Mouse (Mus musculus): ENCODE results near the gene Zswim2. TPM values are rescaled to one million over a fixed set of nuclear protein-coding genes. Genes with fewer than 3 reads are reported as not detected.

The Zswim2 gene
- polyA plus RNA-seq, 1 experiment from 2014 or later = not detected

- peak; percentile 46; the same call in 1 of the 2 replicates for ATAC-seq (ENCODE audit: low FRiP score, low TSS enrichment)
- WGBS = 35% methylated on average over 3 of the region's 3 CpGs
- Histone ChIP-seq H3K4me3 (replicated peaks; ENCODE audit: low read depth, low read length) (peak overlapping the region; percentile 31), H3K4me2 (ENCODE audit: low read length) (peak overlapping the region; percentile 61), H3K9me3 (ENCODE audit: control insufficient read depth, low read length) (no peaks in the 10 kb centered on the region), H3K4me1 (ENCODE audit: control insufficient read depth, insufficient read depth, low read length) (peaks cover 10% of the 10 kb centered on the region; the same call in 1 of the 2 replicates), H3K9ac (replicated peaks; ENCODE audit: low read length) (no peak overlapping the region), H3K27ac (replicated peaks; ENCODE audit: low read depth, low read length) (peak overlapping the region; percentile 49), H3K36me3 (ENCODE audit: control insufficient read depth, insufficient read depth, low read length) (no peaks in the 10 kb centered on the region), H3K27me3 (ENCODE audit: control insufficient read depth, insufficient read depth, low read length) (no peaks in the 10 kb centered on the region)
- no peak for DNase-seq
Measured at GRCm38 (mm10) chr2:83941378-83941777, 350 bp upstream of the Zswim2 start.

- no peak for DNase-seq
- WGBS = 38% methylated on average over 2 of the region's 2 CpGs
Measured at GRCm38 (mm10) chr2:83929478-83930088, 11.4 kb downstream of the Zswim2 start.

GRCm38 (mm10) chr2:83901896-83902540, 39.0 kb downstream of the Zswim2 start:
- Histone ChIP-seq H3K4me3 (replicated peaks; ENCODE audit: low read depth, low read length) (no peak overlapping the region), H3K36me3 (ENCODE audit: control insufficient read depth, insufficient read depth, low read length) (no peaks in the 10 kb centered on the region), H3K27ac (replicated peaks; ENCODE audit: low read depth, low read length) (no peak overlapping the region), H3K4me2 (ENCODE audit: low read length) (no peak overlapping the region), H3K9me3 (ENCODE audit: control insufficient read depth, low read length) (no peaks in the 10 kb centered on the region), H3K27me3 (ENCODE audit: control insufficient read depth, insufficient read depth, low read length) (no peaks in the 10 kb centered on the region), H3K4me1 (ENCODE audit: control insufficient read depth, insufficient read depth, low read length) (no peaks in the 10 kb centered on the region), H3K9ac (replicated peaks; ENCODE audit: low read length) (no peak overlapping the region)
- DNase-seq (no peak), ATAC-seq (ENCODE audit: low FRiP score, low TSS enrichment) (no peak)
- WGBS = 75% methylated on average over 2 of the region's 2 CpGs

More at GRCm38 (mm10) chr2:83929478-83930088, 11.4 kb downstream of the Zswim2 start:
- no peaks in the 10 kb centered on the region for H3K9me3 ChIP-seq (ENCODE audit: control insufficient read depth, low read length)
- no peak overlapping the region for H3K4me3 ChIP-seq (replicated peaks; ENCODE audit: low read depth, low read length)
- no peak overlapping the region for H3K27ac ChIP-seq (replicated peaks; ENCODE audit: low read depth, low read length)
- no peak overlapping the region for H3K4me2 ChIP-seq (ENCODE audit: low read length)
- no peaks in the 10 kb centered on the region for H3K36me3 ChIP-seq (ENCODE audit: control insufficient read depth, insufficient read depth, low read length)
- H3K9ac ChIP-seq (replicated peaks; ENCODE audit: low read length) = no peak overlapping the region
- no peaks in the 10 kb centered on the region for H3K4me1 ChIP-seq (ENCODE audit: control insufficient read depth, insufficient read depth, low read length)
- no peaks in the 10 kb centered on the region for H3K27me3 ChIP-seq (ENCODE audit: control insufficient read depth, insufficient read depth, low read length)
- no peak for ATAC-seq (ENCODE audit: low FRiP score, low TSS enrichment)

- H3K4me2 ChIP-seq (ENCODE audit: low read length) = no peak overlapping the region
- no peak overlapping the region for H3K4me3 ChIP-seq (replicated peaks; ENCODE audit: low read depth, low read length)
- H3K27me3 ChIP-seq (ENCODE audit: control insufficient read depth, insufficient read depth, low read length) = no peaks in the 10 kb centered on the region
- H3K4me1 ChIP-seq (ENCODE audit: control insufficient read depth, insufficient read depth, low read length) = no peaks in the 10 kb centered on the region
- ATAC-seq (ENCODE audit: low FRiP score, low TSS enrichment) = no peak
- no peaks in the 10 kb centered on the region for H3K36me3 ChIP-seq (ENCODE audit: control insufficient read depth, insufficient read depth, low read length)
- H3K27ac ChIP-seq (replicated peaks; ENCODE audit: low read depth, low read length) = no peak overlapping the region
- no peak overlapping the region for H3K9ac ChIP-seq (replicated peaks; ENCODE audit: low read length)
- no peak for DNase-seq
- no peaks in the 10 kb centered on the region for H3K9me3 ChIP-seq (ENCODE audit: control insufficient read depth, low read length)
- WGBS = 95% methylated on average over 2 of the region's 2 CpGs
Measured at GRCm38 (mm10) chr2:83893701-83894100, 47.3 kb downstream of the Zswim2 start.

- Histone ChIP-seq H3K9ac (replicated peaks; ENCODE audit: low read length) (no peak overlapping the region), H3K36me3 (ENCODE audit: control insufficient read depth, insufficient read depth, low read length) (peaks cover 36% of the 10 kb centered on the region), H3K9me3 (ENCODE audit: control insufficient read depth, low read length) (no peaks in the 10 kb centered on the region), H3K27me3 (ENCODE audit: control insufficient read depth, insufficient read depth, low read length) (no peaks in the 10 kb centered on the region), H3K4me2 (ENCODE audit: low read length) (no peak overlapping the region), H3K4me3 (replicated peaks; ENCODE audit: low read depth, low read length) (no peak overlapping the region), H3K27ac (replicated peaks; ENCODE audit: low read depth, low read length) (no peak overlapping the region), H3K4me1 (ENCODE audit: control insufficient read depth, insufficient read depth, low read length) (no peaks in the 10 kb centered on the region)
- ATAC-seq (ENCODE audit: low FRiP score, low TSS enrichment) (no peak), DNase-seq (no peak)
- 86% methylated on average over 6 of the region's 6 CpGs for WGBS
Measured at GRCm38 (mm10) chr2:83883850-83884420, 57.1 kb downstream of the Zswim2 start.

Other genes starting within 250 kb of the Zswim2 start
- 21.8 and 27.5 TPM in 2 replicates for gene Itgav, start 216.8 kb downstream of the Zswim2 start, polyA plus RNA-seq (2014; fragmentation: Nextera tagmentation; extraction: Ambion mirVana)
- gene Fam171b, start 128.6 kb downstream of the Zswim2 start, polyA plus RNA-seq (2014; fragmentation: Nextera tagmentation; extraction: Ambion mirVana) = 73.5 and 91.0 TPM in 2 replicates
- not detected in 2 replicates for gene Gm13698, start 14.5 kb upstream of the Zswim2 start, polyA plus RNA-seq (2014; fragmentation: Nextera tagmentation; extraction: Ambion mirVana)
- not detected in 2 replicates for gene Gm13693, start 20.3 kb upstream of the Zswim2 start, polyA plus RNA-seq (2014; fragmentation: Nextera tagmentation; extraction: Ambion mirVana)
- gene Gm13695, start 26.1 kb upstream of the Zswim2 start, polyA plus RNA-seq (2014; fragmentation: Nextera tagmentation; extraction: Ambion mirVana) = not detected in 2 replicates
- gene Gm13696, start 31.9 kb upstream of the Zswim2 start, polyA plus RNA-seq (2014; fragmentation: Nextera tagmentation; extraction: Ambion mirVana) = not detected in 2 replicates
- gene Gm13694, start 37.7 kb upstream of the Zswim2 start, polyA plus RNA-seq (2014; fragmentation: Nextera tagmentation; extraction: Ambion mirVana) = not detected in 2 replicates
- not detected in 2 replicates for gene Gm13697, start 43.5 kb upstream of the Zswim2 start, polyA plus RNA-seq (2014; fragmentation: Nextera tagmentation; extraction: Ambion mirVana)
- gene Gm13691, start 49.3 kb upstream of the Zswim2 start, polyA plus RNA-seq (2014; fragmentation: Nextera tagmentation; extraction: Ambion mirVana) = not detected in 2 replicates

All from midbrain, embryonic 14.5 days (tissue).